Mouse (Mus musculus) olfactory bulb, adult 2 months (tissue): ENCODE measurements around the gene Syt8.

Source experiments
- CTCF ChIP-seq: fragments of 200-500 bp; IDR thresholded peaks from 2 replicates; pipeline ENCODE4 v1.5.1; 2012; ENCODE audit warnings: low read depth, mild to moderate bottlenecking, low read length, moderate library complexity; ENCODE audit not compliant: insufficient read depth
- POLR2A ChIP-seq: fragments of 200-500 bp; IDR thresholded peaks from 2 replicates; pipeline ENCODE4 v1.6.1; 2012; ENCODE audit warnings: mild to moderate bottlenecking, low read depth, low read length, moderate library complexity; ENCODE audit not compliant: insufficient read depth

- TF ChIP-seq CTCF (no peak), POLR2A (no peak)
Observed at GRCm38 (mm10) chr7:142419887-142420286, 14.8 kb upstream of the Syt8 start.
